Mouse (Mus musculus) forebrain, embryonic 16.5 days (tissue): ENCODE results near the gene Odf4. TPM values are rescaled to one million over a fixed set of nuclear protein-coding genes. Genes with fewer than 3 reads are reported as not detected.

Experiments
- ATAC-seq: fragments of 200-750 bp; cut with Nextera tagmentation; 2 replicates; pipeline ENCODE4 v1.8.0; 2017; ENCODE audit warnings: mild to moderate bottlenecking, moderate library complexity
- H3K27ac ChIP-seq: fragments of 300-500 bp; sonication (generic); 2 replicates; pipeline ENCODE4 v1.5.1; 2014; ENCODE audit warnings: low read length, control low read depth
- H3K27me3 ChIP-seq: fragments of 300-500 bp; sonication (generic); replicated peaks from 2 replicates; pipeline ENCODE4 v1.6.1; 2014; ENCODE audit warnings: low read length; ENCODE audit not compliant: control insufficient read depth, insufficient read depth
- H3K36me3 ChIP-seq: fragments of 300-500 bp; sonication (generic); 2 replicates; pipeline ENCODE4 v1.6.1; 2014; ENCODE audit not compliant: control insufficient read depth, insufficient read depth
- H3K4me1 ChIP-seq: fragments of 300-500 bp; sonication (generic); replicated peaks from 2 replicates; pipeline ENCODE4 v1.6.1; 2014; ENCODE audit warnings: low read length; ENCODE audit not compliant: control insufficient read depth, insufficient read depth
- H3K4me2 ChIP-seq: fragments of 300-500 bp; sonication (generic); 2 replicates; pipeline ENCODE4 v1.6.1; 2014; ENCODE audit warnings: mild to moderate bottlenecking, low read length, control low read depth
- H3K4me3 ChIP-seq: fragments of 300-500 bp; sonication (generic); replicated peaks from 2 replicates; pipeline ENCODE4 v1.5.1; 2014; ENCODE audit warnings: mild to moderate bottlenecking, low read length, control low read depth
- H3K9ac ChIP-seq: fragments of 300-500 bp; sonication (generic); replicated peaks from 2 replicates; pipeline ENCODE4 v1.6.1; 2014; ENCODE audit warnings: low read depth, low read length, control low read depth
- H3K9me3 ChIP-seq: fragments of 300-500 bp; sonication (generic); 2 replicates; pipeline ENCODE4 v1.6.1; 2016; ENCODE audit warnings: low read length; ENCODE audit not compliant: control insufficient read depth
- WGBS: fragments of 180-500 bp; shearing (Covaris S2); extraction: QIAGEN DNeasy Blood & Tissue Kit; methylation state at CpG from one replicate; pipeline ENCODE4 v1.1.7; 2014; 5-methylcytosine and 5-hydroxymethylcytosine counted together
- polyA plus RNA-seq: library from polyadenylated mRNA; unstranded; fragments of >200 nt; fragmentation: Nextera tagmentation; extraction: Ambion mirVana; gene quantifications from 2 replicates; pipeline ENCODE4 v1.2.1, GENCODE M21; 2015

Odf4 gene
- polyA plus RNA-seq, 1 experiment from 2014 or later, result 0.35 TPM

DNA sequence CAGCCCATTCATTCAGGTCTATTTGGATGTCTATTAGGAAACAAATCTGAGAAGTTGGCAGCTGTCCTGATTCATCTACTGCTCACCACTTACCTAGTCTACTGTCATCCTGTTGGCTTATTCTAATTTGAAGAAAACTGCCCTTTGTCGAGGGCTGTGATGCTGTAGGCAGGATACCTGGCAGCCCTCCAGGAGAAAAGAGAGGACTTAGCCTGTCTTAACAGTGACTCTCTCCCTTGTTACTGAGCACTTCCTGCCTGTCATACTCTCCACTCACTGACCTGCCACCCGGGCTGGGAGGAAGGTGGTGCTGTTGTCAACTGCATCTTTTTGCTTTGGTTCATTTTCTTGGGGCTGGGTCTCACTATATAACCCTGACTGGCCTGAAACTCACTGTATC is 36.3 kb downstream of the Odf4 start:
- Histone ChIP-seq H3K27me3 (no peaks in the 10 kb centered on the region), H3K4me1 (no peaks in the 10 kb centered on the region), H3K9me3 (no peaks in the 10 kb centered on the region), H3K36me3 (no peaks in the 10 kb centered on the region), H3K4me3 (no peak overlapping the region), H3K4me2 (no peak overlapping the region), H3K27ac (no peak overlapping the region), H3K9ac (no peak overlapping the region)
- ATAC-seq, result no peak
- WGBS, result 34% methylated on average over 2 of the region's 2 CpGs

DNA sequence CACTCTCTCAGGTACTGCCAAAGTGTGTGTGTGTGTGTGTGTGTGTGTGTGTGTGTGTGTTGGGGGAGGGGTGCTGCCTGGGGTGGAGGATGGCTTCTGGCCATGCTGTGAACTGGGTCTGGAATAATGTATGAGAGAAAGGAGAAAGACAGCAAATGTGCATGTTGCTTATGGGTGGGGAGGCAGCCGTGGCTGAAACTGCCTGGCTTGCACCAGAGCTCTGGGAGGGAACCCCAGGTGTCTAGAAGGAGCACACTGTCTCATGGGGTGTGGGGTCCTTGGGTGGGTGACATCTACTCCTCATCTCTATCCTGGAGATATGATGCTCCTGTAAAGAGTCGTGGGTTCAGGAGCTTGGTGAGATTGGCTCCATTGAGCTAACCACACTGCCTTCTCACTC is 38.2 kb downstream of the Odf4 start:
- H3K9me3 ChIP-seq, result no peaks in the 10 kb centered on the region
- H3K4me2 ChIP-seq, result no peak overlapping the region
- no peak overlapping the region for H3K4me3 ChIP-seq
- H3K27ac ChIP-seq, result no peak overlapping the region
- no peak overlapping the region for H3K9ac ChIP-seq
- no peaks in the 10 kb centered on the region for H3K36me3 ChIP-seq
- ATAC-seq, result no peak
- WGBS, result 53% methylated on average over 2 of the region's 2 CpGs
- no peaks in the 10 kb centered on the region for H3K27me3 ChIP-seq
- H3K4me1 ChIP-seq, result no peaks in the 10 kb centered on the region

DNA sequence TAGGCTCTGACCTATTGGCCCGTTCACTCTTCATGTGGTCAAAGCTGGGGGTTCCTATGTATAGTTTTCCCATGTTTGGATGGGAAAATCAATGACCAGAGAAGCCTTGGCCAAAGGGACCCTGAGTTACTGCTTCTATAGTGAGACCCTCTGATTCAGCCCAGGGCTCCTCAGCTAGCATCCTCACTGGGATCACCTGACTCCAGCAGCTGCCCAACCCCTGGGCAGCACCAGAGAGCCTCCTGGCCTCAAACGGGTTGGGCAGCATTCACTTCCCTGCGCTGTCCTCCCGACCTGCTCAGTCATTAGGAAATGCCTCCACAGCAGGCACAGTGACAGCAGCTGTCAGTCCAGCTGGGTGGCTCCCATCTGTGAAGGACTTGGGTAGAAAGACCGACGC is 38.6 kb downstream of the Odf4 start, which contains the start of gene Rnf222:
Rnf222 (plus strand) TSS at position 301 of the 400 bp plus-strand sequence.
- Histone ChIP-seq H3K9me3 (no peaks in the 10 kb centered on the region), H3K27ac (no peak within 1 kb of the TSS), H3K4me3 (no peak within 1 kb of the TSS), H3K9ac (no peak within 1 kb of the TSS), H3K4me1 (no peaks in the 10 kb centered on the region), H3K36me3 (no peaks in the 10 kb centered on the region), H3K27me3 (no peaks in the 10 kb centered on the region), H3K4me2 (no peak within 1 kb of the TSS)
- no peak for ATAC-seq
- 36% methylated on average over 6 of the region's 6 CpGs for WGBS

DNA sequence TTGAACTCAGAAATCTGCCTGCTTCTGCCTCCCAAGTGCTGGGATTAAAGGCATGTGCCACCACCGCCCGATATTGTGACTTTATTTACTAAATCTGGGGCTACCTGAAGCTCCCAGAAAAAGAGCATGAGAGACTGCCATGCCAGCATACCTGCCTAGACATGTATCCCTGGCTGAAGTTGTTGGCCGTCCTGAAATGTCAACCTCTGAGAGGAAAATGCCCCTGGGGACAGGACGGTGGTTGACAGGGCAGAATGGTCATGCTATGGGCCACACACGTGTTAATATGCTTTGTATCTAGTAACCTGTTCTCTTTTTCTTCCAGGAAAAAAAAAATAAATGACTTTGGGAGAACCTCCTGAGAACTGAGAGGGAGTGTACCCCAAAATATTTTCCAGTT is 40.8 kb downstream of the Odf4 start:
- H3K36me3 ChIP-seq, result no peaks in the 10 kb centered on the region
- H3K27me3 ChIP-seq, result no peaks in the 10 kb centered on the region
- no peak overlapping the region for H3K27ac ChIP-seq
- no peak overlapping the region for H3K9ac ChIP-seq
- no peaks in the 10 kb centered on the region for H3K9me3 ChIP-seq
- H3K4me1 ChIP-seq, result no peaks in the 10 kb centered on the region
- no peak overlapping the region for H3K4me2 ChIP-seq
- H3K4me3 ChIP-seq, result no peak overlapping the region
- WGBS, result 81% methylated on average over 5 of the region's 5 CpGs
- ATAC-seq, result no peak

DNA sequence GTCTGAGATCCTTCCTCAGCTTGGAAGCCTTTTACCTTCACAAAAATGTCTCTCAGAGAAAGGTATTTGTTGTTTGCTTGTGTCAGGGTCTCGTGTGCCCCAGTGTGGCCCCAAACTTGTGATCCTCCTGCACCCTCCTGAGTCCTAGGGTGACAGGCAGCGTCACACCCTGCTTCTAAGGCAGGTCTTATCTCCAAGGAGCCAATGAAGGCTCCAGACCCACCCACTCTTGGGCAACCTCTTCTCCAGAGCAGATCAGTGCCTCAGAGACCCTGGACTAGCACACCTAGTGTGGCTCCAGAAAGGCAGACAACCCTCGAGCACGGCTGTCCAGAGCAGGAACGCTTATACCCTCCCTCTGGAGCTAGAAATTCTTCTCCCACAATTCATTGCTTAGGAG is 42.5 kb downstream of the Odf4 start:
- H3K27me3 ChIP-seq, result no peaks in the 10 kb centered on the region
- no peak for ATAC-seq
- no peaks in the 10 kb centered on the region for H3K4me1 ChIP-seq
- no peak overlapping the region for H3K4me3 ChIP-seq
- H3K27ac ChIP-seq, result no peak overlapping the region
- H3K9me3 ChIP-seq, result no peaks in the 10 kb centered on the region
- H3K9ac ChIP-seq, result no peak overlapping the region
- no peak overlapping the region for H3K4me2 ChIP-seq
- WGBS, result 78% methylated on average over 5 of the region's 5 CpGs
- no peaks in the 10 kb centered on the region for H3K36me3 ChIP-seq

DNA sequence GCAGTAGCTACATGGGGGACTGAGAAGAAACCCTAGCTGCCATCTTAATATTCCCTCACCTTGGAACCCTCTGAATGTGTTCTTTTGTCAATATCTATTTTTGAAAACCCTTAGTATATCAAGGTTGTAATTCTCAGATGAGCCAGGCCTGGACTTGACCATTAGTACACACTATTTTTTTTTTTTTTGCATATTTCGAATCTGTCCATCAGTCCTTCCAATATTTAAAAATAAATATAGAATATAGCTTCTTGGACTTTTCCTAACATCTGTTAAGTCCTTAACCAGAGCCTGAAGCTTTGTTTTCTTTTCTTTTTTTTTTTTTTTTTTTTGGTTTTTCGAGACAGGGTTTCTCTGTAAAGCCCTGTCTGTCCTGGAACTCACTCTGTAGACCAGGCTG is 43.0 kb downstream of the Odf4 start:
- H3K27ac ChIP-seq, result no peak overlapping the region
- H3K4me3 ChIP-seq, result no peak overlapping the region
- H3K27me3 ChIP-seq, result no peaks in the 10 kb centered on the region
- H3K9me3 ChIP-seq, result no peaks in the 10 kb centered on the region
- H3K9ac ChIP-seq, result no peak overlapping the region
- WGBS, result 92% methylated on average over 2 of the region's 2 CpGs
- no peaks in the 10 kb centered on the region for H3K36me3 ChIP-seq
- ATAC-seq, result no peak
- no peaks in the 10 kb centered on the region for H3K4me1 ChIP-seq
- H3K4me2 ChIP-seq, result no peak overlapping the region

DNA sequence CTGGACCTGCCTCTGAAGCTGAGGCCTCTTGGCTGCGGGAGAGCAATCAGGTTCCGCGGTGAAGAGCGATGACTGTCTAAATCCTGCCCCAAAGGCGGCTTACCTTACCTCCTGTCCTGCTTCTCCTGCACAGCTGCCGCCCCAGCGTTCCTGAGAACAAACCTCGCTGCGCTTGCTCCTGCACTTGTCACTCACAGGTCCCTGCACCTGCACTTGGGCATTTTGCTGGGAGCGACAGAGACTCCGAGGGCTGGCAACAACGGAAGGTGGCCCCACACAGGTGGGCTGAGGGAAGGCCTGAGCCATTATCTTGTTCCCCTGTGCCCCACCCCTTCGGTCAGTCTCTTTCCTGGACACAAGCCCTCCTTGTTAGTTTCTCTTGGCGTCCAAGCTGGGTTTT is 44.8 kb downstream of the Odf4 start:
- H3K27me3 ChIP-seq, result no peaks in the 10 kb centered on the region
- H3K4me2 ChIP-seq, result no peak overlapping the region
- 20% methylated on average over 14 of the region's 14 CpGs for WGBS
- H3K9ac ChIP-seq, result no peak overlapping the region
- H3K27ac ChIP-seq, result no peak overlapping the region
- H3K4me1 ChIP-seq, result no peaks in the 10 kb centered on the region
- H3K4me3 ChIP-seq, result no peak overlapping the region
- ATAC-seq, result no peak
- H3K9me3 ChIP-seq, result no peaks in the 10 kb centered on the region
- no peaks in the 10 kb centered on the region for H3K36me3 ChIP-seq

DNA sequence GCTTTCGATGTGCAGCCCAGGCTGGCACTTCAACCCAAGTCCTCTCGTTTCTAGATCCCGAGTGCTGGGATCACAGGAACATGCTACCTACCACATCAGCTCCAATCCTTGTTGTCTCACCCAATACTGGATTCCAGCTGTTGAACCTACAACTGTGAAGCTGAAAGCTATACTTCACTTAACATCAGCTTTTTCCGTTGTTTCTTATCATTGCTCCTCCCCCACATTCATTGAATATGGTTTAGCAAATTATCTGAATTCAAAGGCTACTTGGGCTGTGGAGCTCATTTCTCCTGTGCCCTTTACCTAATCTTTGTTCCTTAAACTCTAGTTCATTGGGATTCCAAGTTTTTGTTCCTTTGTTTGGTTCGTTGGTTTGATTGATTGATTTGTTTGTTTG is 48.1 kb downstream of the Odf4 start:
- H3K27ac ChIP-seq, result no peak overlapping the region
- H3K36me3 ChIP-seq, result no peaks in the 10 kb centered on the region
- no peak overlapping the region for H3K4me3 ChIP-seq
- no peaks in the 10 kb centered on the region for H3K9me3 ChIP-seq
- H3K27me3 ChIP-seq, result no peaks in the 10 kb centered on the region
- ATAC-seq, result no peak
- no peak overlapping the region for H3K9ac ChIP-seq
- H3K4me1 ChIP-seq, result no peaks in the 10 kb centered on the region
- WGBS, result 88% methylated on average over 5 of the region's 5 CpGs
- H3K4me2 ChIP-seq, result no peak overlapping the region

DNA sequence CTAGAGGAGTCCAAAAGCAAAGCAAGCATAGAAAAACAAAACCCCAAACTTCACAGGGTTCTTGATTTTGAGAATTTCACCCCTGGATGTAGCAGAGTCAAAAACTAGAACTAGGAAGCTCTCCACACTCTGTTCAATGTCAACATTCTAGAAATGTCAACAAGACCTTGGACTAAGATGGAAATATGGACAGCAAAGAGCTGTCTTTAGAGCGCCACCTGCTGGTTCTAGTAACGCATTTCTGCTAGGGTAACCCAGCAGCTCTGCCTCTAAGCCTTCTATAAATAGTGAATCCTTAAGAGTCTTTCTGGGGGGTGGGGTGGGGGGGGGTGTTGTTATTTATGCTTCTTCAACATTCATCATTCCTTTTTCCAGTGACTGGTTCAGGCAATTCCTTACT is 52.0 kb downstream of the Odf4 start:
- Histone ChIP-seq H3K27me3 (no peaks in the 10 kb centered on the region), H3K4me3 (no peak overlapping the region), H3K27ac (no peak overlapping the region), H3K9me3 (no peaks in the 10 kb centered on the region), H3K36me3 (no peaks in the 10 kb centered on the region), H3K4me1 (no peaks in the 10 kb centered on the region), H3K9ac (no peak overlapping the region), H3K4me2 (no peak overlapping the region)
- 0% methylated on average over 2 of the region's 2 CpGs for WGBS
- ATAC-seq, result no peak
